Mouse (Mus musculus) CH12.LX (cell line): ENCODE measurements around the gene Cd180. TPM values are rescaled to one million over a fixed set of nuclear protein-coding genes. Genes with fewer than 3 reads are reported as not detected.

Experiments used
- DNase-seq: peaks from one replicate; pipeline ENCODE4 v3.0.0-alpha.2; 2013; ENCODE audit errors: extremely low read depth
- H3K27ac ChIP-seq: 2 replicates; pipeline ENCODE4 v1.5.1; 2012; ENCODE audit warnings: low read depth, mild to moderate bottlenecking, control low read depth, moderate library complexity; ENCODE audit not compliant: insufficient read depth
- H3K27me3 ChIP-seq: replicated peaks from 2 replicates; pipeline ENCODE3; 2012; ENCODE audit warnings: inconsistent platforms
- H3K36me3 ChIP-seq, 2 experiments: replicated peaks in 1 of 2; 2 replicates each; pipeline versions ENCODE3 to v1.6.1; 2012; ENCODE audit warnings: inconsistent platforms in 1 of 2, low read length in 1 of 2, mild to moderate bottlenecking in 1 of 2, mixed read lengths in 1 of 2, moderate library complexity in 1 of 2; ENCODE audit not compliant: control insufficient read depth in 1 of 2, insufficient read depth in 1 of 2
- H3K4me1 ChIP-seq, 2 experiments: 2 replicates each; pipeline ENCODE4 v1.6.1; 2012; ENCODE audit warnings: inconsistent platforms in 1 of 2, moderate library complexity in 1 of 2; ENCODE audit not compliant: insufficient read depth in 2 of 2, control insufficient read depth in 1 of 2
- H3K4me2 ChIP-seq: 2 replicates; pipeline ENCODE4 v1.6.1; 2012; ENCODE audit warnings: low read depth, mild to moderate bottlenecking, control low read depth; ENCODE audit not compliant: poor library complexity, insufficient read depth, severe bottlenecking
- H3K4me3 ChIP-seq, 3 experiments: fragments of 150-350 bp in 1 of 3; sonication (generic) in 1 of 3; replicated peaks in 1 of 3; 2 replicates each; pipeline versions ENCODE3 to v1.5.1; 2011 to 2012; ENCODE audit warnings: low read depth in 2 of 3, low read length in 2 of 3, mild to moderate bottlenecking in 2 of 3, moderate library complexity in 2 of 3, control low read depth in 1 of 3, improper control_type of control experiment in 1 of 3, inconsistent platforms in 1 of 3, mixed read lengths in 1 of 3; ENCODE audit not compliant: poor library complexity in 1 of 3
- H3K79me2 ChIP-seq: replicated peaks from 2 replicates; pipeline ENCODE4 v1.6.1; 2012; ENCODE audit warnings: mild to moderate bottlenecking, moderate library complexity; ENCODE audit not compliant: control insufficient read depth, poor library complexity, insufficient read depth, severe bottlenecking; ENCODE audit errors: extremely low read depth
- H3K9ac ChIP-seq: 2 replicates; pipeline ENCODE4 v1.6.1; 2012; ENCODE audit warnings: low read depth, mild to moderate bottlenecking, control low read depth, moderate library complexity; ENCODE audit not compliant: insufficient read depth
- H3K9me3 ChIP-seq: replicated peaks from 2 replicates; pipeline ENCODE3; 2012; ENCODE audit warnings: low read length, inconsistent platforms, mixed read lengths
- CTCF ChIP-seq, 2 experiments: IDR thresholded peaks in 1 of 2; conservative IDR thresholded peaks in 1 of 2; 2 replicates each; pipeline ENCODE4 v1.5.1; 2011 to 2012; ENCODE audit warnings: low read depth in 2 of 2, low read length in 2 of 2, improper control_type of control experiment in 1 of 2, inconsistent platforms in 1 of 2, mild to moderate bottlenecking in 1 of 2, moderate library complexity in 1 of 2
- GABPA ChIP-seq: IDR thresholded peaks from 2 replicates; pipeline ENCODE4 v1.6.1; 2012; ENCODE audit warnings: low read depth, low read length, improper control_type of control experiment, inconsistent platforms; ENCODE audit not compliant: insufficient replicate concordance
- IRF4 ChIP-seq: IDR thresholded peaks from 2 replicates; pipeline ENCODE4 v1.6.1; 2014; ENCODE audit warnings: low read depth, mild to moderate bottlenecking, inconsistent platforms, low read length, improper control_type of control experiment
- MAFK ChIP-seq: IDR thresholded peaks from 2 replicates; pipeline ENCODE4 v1.6.1; 2011; ENCODE audit warnings: low read length, improper control_type of control experiment; ENCODE audit not compliant: insufficient replicate concordance
- MAZ ChIP-seq: IDR thresholded peaks from 2 replicates; pipeline ENCODE4 v1.6.1; 2012; ENCODE audit warnings: low read depth, mild to moderate bottlenecking, inconsistent platforms, low read length, improper control_type of control experiment, moderate library complexity
- NRF1 ChIP-seq: IDR thresholded peaks from 2 replicates; pipeline ENCODE4 v1.6.1; 2014; ENCODE audit warnings: low read depth, mild to moderate bottlenecking, inconsistent platforms, low read length, improper control_type of control experiment, moderate library complexity
- POLR2AphosphoS2 ChIP-seq: IDR thresholded peaks from 2 replicates; pipeline ENCODE4 v1.6.1; 2011; ENCODE audit warnings: low read depth, low read length, improper control_type of control experiment
- RAD21 ChIP-seq: IDR thresholded peaks from 2 replicates; pipeline ENCODE4 v1.6.1; 2011; ENCODE audit warnings: low read depth, mild to moderate bottlenecking, low read length, improper control_type of control experiment, moderate library complexity
- RCOR1 ChIP-seq: conservative IDR thresholded peaks from 2 replicates; pipeline ENCODE4 v1.6.1; 2012; ENCODE audit warnings: low read depth, mild to moderate bottlenecking, inconsistent platforms, low read length, improper control_type of control experiment
- dilution Hi-C: fragments of 300-500 bp; cut with MboI; formaldehyde crosslinking; loops from 2 replicates; pipeline ENCODE4 v1.14.3; 2020; ENCODE audit warnings: low sequenced_read_pairs; ENCODE audit not compliant: extremely low pct_unique_long_range_greater_than_20kb, extremely low pct_ligation_motif_present
- in situ Hi-C: fragments of 300-500 bp; cut with MboI; formaldehyde crosslinking; loops from 3 replicates; pipeline ENCODE4 v1.14.3; 2019; ENCODE audit warnings: low sequenced_read_pairs, low pct_ligation_motif_present, low pct_unique_long_range_greater_than_20kb, mixed read lengths
- polyA plus RNA-seq: library from polyadenylated mRNA; unstranded; fragments of >175 nt; gene quantifications from 2 replicates; pipeline ENCODE4 v1.2.1, GENCODE M21; 2012; ENCODE audit warnings: low read depth; ENCODE audit not compliant: insufficient read length
- total RNA-seq, 2 experiments: library from RNA; depleted of rRNA; stranded (reverse); fragments of 300-350 nt in 1 of 2; fragments of >200 nt in 1 of 2; gene quantifications; 2 replicates each; pipeline ENCODE4 v1.2.3; 2012 to 2014

Gene Cd180
- total and polyA plus RNA-seq, 3 experiments, result 34.2 to 232 (median 40.4) TPM

- TF ChIP-seq IRF4, result no peak
These were observed 35.0 kb upstream of the Cd180 start (continued) for GRCm38 (mm10) chr13:102658223-102658839.

- H3K27ac ChIP-seq, result no peak overlapping the region
- TF ChIP-seq NRF1 (peak; percentile 47), GABPA (no peak), CTCF (conservative IDR thresholded peaks at IDR 0.05 in 1 of 2, IDR thresholded peaks at IDR 0.05 in 1 of 2; ENCODE audit: low read depth in 2 of 2, low read length in 2 of 2) (no peak), RCOR1 (no peak), POLR2AphosphoS2 (no peak), MAFK (no peak)
- no peak overlapping the region for H3K4me3 ChIP-seq
- no peak overlapping the region for H3K9ac ChIP-seq
- no peaks in the 10 kb centered on the region for H3K36me3 ChIP-seq
- peak overlapping the region; percentile 30 for H3K4me2 ChIP-seq
- no peaks in the 10 kb centered on the region for H3K27me3 ChIP-seq
- H3K79me2 ChIP-seq, result no peaks in the 10 kb centered on the region
- dilution Hi-C loops, result no loop called here
- H3K9me3 ChIP-seq, result no peaks in the 10 kb centered on the region
- H3K4me1 ChIP-seq, result peaks cover 19 to 42% of the 10 kb centered on the region in 2 experiments
- in situ Hi-C loops, result loop anchor here (25.0 kb wide), 2 partner anchors 448 to 1152 kb away; no protein-coding TSS in a partner anchor
- DNase-seq, result no peak
These were observed 29.3 kb upstream of the Cd180 start for GRCm38 (mm10) chr13:102664041-102664440.

- Histone ChIP-seq H3K4me1 (peaks cover 22 to 51% of the 10 kb centered on the region in 2 experiments), H3K79me2 (no peaks in the 10 kb centered on the region), H3K27ac (no peak overlapping the region), H3K4me3 (no peak overlapping the region), H3K36me3 (no peaks in the 10 kb centered on the region), H3K9me3 (no peaks in the 10 kb centered on the region), H3K4me2 (no peak overlapping the region), H3K27me3 (no peaks in the 10 kb centered on the region), H3K9ac (no peak overlapping the region)
- dilution Hi-C loops (no loop called here), in situ Hi-C loops (loop anchor here (25.0 kb wide), 2 partner anchors 447 to 1153 kb away; no protein-coding TSS in a partner anchor)
- peak; percentile 46 for TF ChIP-seq RAD21
- TF ChIP-seq CTCF (conservative IDR thresholded peaks at IDR 0.05 in 1 of 2, IDR thresholded peaks at IDR 0.05 in 1 of 2; ENCODE audit: low read depth in 2 of 2, low read length in 2 of 2), result peak; percentile 8 to 49; a peak in 2 of 4 replicates
- no peak for TF ChIP-seq MAZ
- DNase-seq, result peak; percentile 52
These were observed 28.3 kb upstream of the Cd180 start for GRCm38 (mm10) chr13:102664843-102665587.
